Mouse (Mus musculus) neural tube, embryonic 11.5 days (tissue): ENCODE results near the gene Gdi2. TPM values are rescaled to one million over a fixed set of nuclear protein-coding genes. Genes with fewer than 3 reads are reported as not detected.
A peak's percentile ranks its signal among the peaks of the same experiment; 100 is the strongest.

Experiments used
- ATAC-seq: fragments of 200-750 bp; cut with Nextera tagmentation; 2 replicates; pipeline ENCODE4 v1.8.0; 2017; ENCODE audit warnings: moderate number of reproducible peaks, mild to moderate bottlenecking, moderate TSS enrichment, moderate library complexity; ENCODE audit not compliant: insufficient read depth, low FRiP score, low TSS enrichment
- DNase-seq: peaks from one replicate; pipeline ENCODE4 v3.0.0-alpha.2; 2015; ENCODE audit warnings: low spot score
- H3K27ac ChIP-seq: fragments of 300-500 bp; sonication (generic); 2 replicates; pipeline ENCODE4 v1.5.1; 2014; ENCODE audit warnings: low read depth, mild to moderate bottlenecking, low read length
- H3K27me3 ChIP-seq: fragments of 300-500 bp; sonication (generic); 2 replicates; pipeline ENCODE4 v1.6.1; 2014; ENCODE audit warnings: mild to moderate bottlenecking, low read length, mixed read lengths; ENCODE audit not compliant: control insufficient read depth, insufficient read depth
- H3K36me3 ChIP-seq: fragments of 300-500 bp; sonication (generic); 2 replicates; pipeline ENCODE4 v1.6.1; 2014; ENCODE audit warnings: mild to moderate bottlenecking, low read length, moderate library complexity, mixed read lengths; ENCODE audit not compliant: control insufficient read depth, insufficient read depth
- H3K4me1 ChIP-seq: fragments of 300-500 bp; sonication (generic); 2 replicates; pipeline ENCODE4 v1.6.1; 2014; ENCODE audit warnings: low read length, mixed read lengths; ENCODE audit not compliant: control insufficient read depth, insufficient read depth
- H3K4me2 ChIP-seq: fragments of 300-500 bp; sonication (generic); 2 replicates; pipeline ENCODE4 v1.6.1; 2014; ENCODE audit warnings: low read depth, mild to moderate bottlenecking, moderate library complexity
- H3K4me3 ChIP-seq: fragments of 300-500 bp; sonication (generic); 2 replicates; pipeline ENCODE4 v1.5.1; 2014; ENCODE audit warnings: low read depth, low read length
- H3K9ac ChIP-seq: fragments of 300-500 bp; sonication (generic); 2 replicates; pipeline ENCODE4 v1.6.1; 2014; ENCODE audit warnings: mild to moderate bottlenecking, low read length
- H3K9me3 ChIP-seq: fragments of 300-500 bp; sonication (generic); 2 replicates; pipeline ENCODE4 v1.6.1; 2016; ENCODE audit warnings: low read length; ENCODE audit not compliant: control insufficient read depth
- whole genome bisulfite sequencing: fragments of 180-500 bp; shearing (Covaris S2); extraction: QIAGEN DNeasy Blood & Tissue Kit; methylation state at CpG from one replicate; pipeline ENCODE4 v1.1.7; 2014; 5-methylcytosine and 5-hydroxymethylcytosine counted together
- polyA plus RNA-seq: library from polyadenylated mRNA; unstranded; fragments of >200 nt; fragmentation: Nextera tagmentation; extraction: Ambion mirVana; gene quantifications from 2 replicates; pipeline ENCODE4 v1.2.1, GENCODE M21; 2014

Gene Gdi2
- polyA plus RNA-seq, 1 experiment from 2014 or later = 494 TPM

DNA sequence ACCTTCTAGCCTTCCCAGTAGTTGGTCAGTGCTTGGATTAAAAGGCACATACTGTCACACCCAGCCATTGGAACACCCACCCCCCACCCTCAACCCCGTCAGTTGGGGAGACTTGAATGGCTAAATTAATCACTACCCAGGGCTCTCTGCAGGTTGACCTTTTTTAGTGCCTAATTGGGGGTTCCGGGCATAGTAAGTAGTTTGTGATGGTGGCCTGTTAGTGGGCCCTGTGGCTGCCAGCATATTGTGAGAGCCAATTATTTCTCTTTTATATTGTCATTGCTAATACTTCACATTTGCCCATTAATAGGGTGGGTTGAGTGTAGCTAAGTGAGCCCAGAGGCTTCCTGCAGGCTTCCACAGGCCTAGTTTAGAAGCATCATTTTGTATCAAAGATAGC, 2.3 kb downstream of the Gdi2 start:
- H3K27ac ChIP-seq = no peak overlapping the region
- ATAC-seq (no peak), DNase-seq (no peak)
- H3K4me1 ChIP-seq = peaks cover 9% of the 10 kb centered on the region
- no peaks in the 10 kb centered on the region for H3K27me3 ChIP-seq
- H3K4me2 ChIP-seq = peak overlapping the region; percentile 74
- peak overlapping the region; percentile 7; the same call in 1 of the 2 replicates for H3K4me3 ChIP-seq
- H3K36me3 ChIP-seq = no peaks in the 10 kb centered on the region
- 19% methylated on average over 2 of the region's 2 CpGs for WGBS
- H3K9ac ChIP-seq = no peak overlapping the region
- H3K9me3 ChIP-seq = no peaks in the 10 kb centered on the region

- ATAC-seq (no peak), DNase-seq (no peak)
- no peak overlapping the region for H3K27ac ChIP-seq
- no peaks in the 10 kb centered on the region for H3K36me3 ChIP-seq
- no peak overlapping the region for H3K4me3 ChIP-seq
- H3K9ac ChIP-seq = no peak overlapping the region
- no peaks in the 10 kb centered on the region for H3K27me3 ChIP-seq
- H3K4me2 ChIP-seq = no peak overlapping the region
- no peaks in the 10 kb centered on the region for H3K9me3 ChIP-seq
- 89% methylated on average over 2 of the region's 2 CpGs for WGBS
- peaks cover 9% of the 10 kb centered on the region for H3K4me1 ChIP-seq
These were observed 3.4 kb downstream of the Gdi2 start for GRCm38 (mm10) chr13:3541159-3541782.

GRCm38 (mm10) chr13:3544077-3544874, 6.4 kb downstream of the Gdi2 start:
- no peaks in the 10 kb centered on the region for H3K27me3 ChIP-seq
- H3K9ac ChIP-seq = no peak overlapping the region
- no peak overlapping the region for H3K4me3 ChIP-seq
- ATAC-seq (no peak), DNase-seq (no peak)
- H3K4me2 ChIP-seq = no peak overlapping the region
- no peaks in the 10 kb centered on the region for H3K36me3 ChIP-seq
- H3K9me3 ChIP-seq = no peaks in the 10 kb centered on the region
- H3K27ac ChIP-seq = no peak overlapping the region
- 95% methylated on average over 4 of the region's 4 CpGs for WGBS
- peaks cover 9% of the 10 kb centered on the region for H3K4me1 ChIP-seq

DNA sequence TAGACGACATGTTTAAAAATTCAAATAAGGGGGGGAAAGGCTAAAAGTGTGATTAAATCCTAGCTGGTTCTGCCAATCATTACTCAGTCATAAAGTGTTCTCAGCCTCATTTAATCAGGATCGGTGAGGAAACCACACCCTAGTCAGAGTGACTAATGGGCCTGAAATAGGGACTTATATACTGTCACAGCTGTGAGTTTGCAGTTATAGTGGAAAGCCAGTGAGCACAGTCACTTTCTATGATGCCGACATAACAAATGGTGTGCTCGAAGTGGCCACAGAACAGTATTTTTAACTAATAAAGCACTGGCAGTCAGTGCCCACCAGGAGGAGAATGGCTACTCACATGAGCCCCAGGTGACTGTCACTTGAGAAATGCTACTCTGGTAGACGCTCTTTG, 7.1 kb downstream of the Gdi2 start:
- no peaks in the 10 kb centered on the region for H3K9me3 ChIP-seq
- 86% methylated on average over 5 of the region's 5 CpGs for WGBS
- H3K4me3 ChIP-seq = no peak overlapping the region
- peaks cover 6% of the 10 kb centered on the region for H3K4me1 ChIP-seq
- no peak overlapping the region for H3K4me2 ChIP-seq
- H3K27me3 ChIP-seq = no peaks in the 10 kb centered on the region
- no peak for ATAC-seq
- DNase-seq = no peak
- no peak overlapping the region for H3K9ac ChIP-seq
- no peaks in the 10 kb centered on the region for H3K36me3 ChIP-seq
- H3K27ac ChIP-seq = no peak overlapping the region

DNA sequence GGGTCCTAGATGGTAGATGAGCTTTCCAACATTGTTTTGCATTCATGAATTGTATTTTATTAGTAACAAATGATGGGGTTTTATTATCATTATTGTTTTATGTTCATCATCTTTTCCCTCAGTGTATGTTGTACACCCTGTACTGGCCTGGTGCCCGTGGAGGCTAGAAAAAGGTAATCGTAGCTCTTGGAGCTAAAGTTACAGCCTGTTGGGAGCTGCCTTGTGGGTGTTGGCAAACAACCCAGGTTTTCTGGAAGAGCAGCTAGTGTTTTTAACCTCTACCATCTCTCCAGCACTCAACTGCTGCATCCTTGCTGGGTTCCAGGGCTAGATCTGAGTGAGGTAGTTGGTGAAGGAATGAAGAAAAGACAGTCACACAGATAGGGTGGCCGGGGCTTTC, 9.5 kb downstream of the Gdi2 start:
- Histone ChIP-seq H3K4me3 (no peak overlapping the region), H3K4me2 (no peak overlapping the region), H3K9ac (no peak overlapping the region), H3K27ac (no peak overlapping the region), H3K4me1 (no peaks in the 10 kb centered on the region), H3K36me3 (no peaks in the 10 kb centered on the region), H3K27me3 (no peaks in the 10 kb centered on the region), H3K9me3 (no peaks in the 10 kb centered on the region)
- 94% methylated on average over 3 of the region's 3 CpGs for WGBS
- no peak for DNase-seq
- ATAC-seq = no peak

GRCm38 (mm10) chr13:3547856-3548255, 10.0 kb downstream of the Gdi2 start:
- H3K27me3 ChIP-seq = no peaks in the 10 kb centered on the region
- H3K9ac ChIP-seq = no peak overlapping the region
- no peak overlapping the region for H3K4me3 ChIP-seq
- DNase-seq (no peak), ATAC-seq (no peak)
- 88% methylated on average over 6 of the region's 6 CpGs for WGBS
- no peaks in the 10 kb centered on the region; the same call in 1 of the 2 replicates for H3K36me3 ChIP-seq
- H3K4me1 ChIP-seq = no peaks in the 10 kb centered on the region
- no peak overlapping the region for H3K27ac ChIP-seq
- H3K9me3 ChIP-seq = no peaks in the 10 kb centered on the region
- H3K4me2 ChIP-seq = no peak overlapping the region

DNA sequence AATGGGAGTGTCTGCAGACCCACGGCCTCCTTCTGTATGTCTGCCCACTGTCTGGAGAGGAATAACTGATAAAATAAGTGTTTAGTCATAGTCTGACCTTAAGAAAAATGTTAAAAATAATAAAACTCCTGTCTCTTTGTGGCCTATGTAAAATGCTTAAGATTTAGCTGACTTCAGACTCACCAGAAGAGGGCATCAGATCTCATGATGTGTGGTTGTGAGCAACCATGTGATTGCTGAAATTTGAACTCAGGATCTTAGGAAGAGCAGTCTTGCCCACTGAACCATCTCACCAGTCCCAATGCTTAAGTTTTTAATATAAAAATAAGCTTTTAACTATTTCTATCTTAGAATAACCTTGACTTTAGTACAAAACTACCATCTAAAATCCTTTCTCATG, 25.3 kb downstream of the Gdi2 start:
- Histone ChIP-seq H3K4me1 (no peaks in the 10 kb centered on the region), H3K9ac (no peak overlapping the region), H3K9me3 (no peaks in the 10 kb centered on the region), H3K4me3 (no peak overlapping the region), H3K27me3 (no peaks in the 10 kb centered on the region), H3K4me2 (no peak overlapping the region), H3K27ac (no peak overlapping the region), H3K36me3 (0 out of 2 replicates have a peak, but pooled peaks cover 2% of the 10 kb centered on the region)
- DNase-seq (no peak), ATAC-seq (no peak)
- 88% methylated on average over 1 of the region's 1 CpGs for whole genome bisulfite sequencing

DNA sequence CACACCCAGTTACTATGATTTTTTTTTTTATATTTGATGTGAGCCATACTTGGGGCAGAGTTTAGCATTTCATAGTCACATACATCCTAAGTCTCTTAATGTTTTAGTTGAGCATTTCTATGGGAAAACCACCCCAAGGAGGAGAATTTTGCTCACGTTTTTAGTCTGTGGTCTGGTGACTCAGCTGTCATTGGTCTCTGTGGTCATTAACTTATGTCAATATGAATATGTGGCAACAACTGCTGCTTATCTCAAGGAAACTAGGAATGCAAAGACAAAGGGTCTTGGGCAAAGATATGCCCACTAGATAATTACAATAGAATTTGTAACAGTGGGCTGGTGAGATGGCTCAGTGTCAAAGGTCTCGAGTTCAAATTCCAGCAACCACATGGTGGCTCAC, 26.1 kb downstream of the Gdi2 start:
- Histone ChIP-seq H3K27ac (no peak overlapping the region), H3K36me3 (0 out of 2 replicates have a peak, but pooled peaks cover 2% of the 10 kb centered on the region), H3K9ac (no peak overlapping the region), H3K4me2 (no peak overlapping the region), H3K27me3 (no peaks in the 10 kb centered on the region), H3K9me3 (no peaks in the 10 kb centered on the region), H3K4me1 (no peaks in the 10 kb centered on the region), H3K4me3 (no peak overlapping the region)
- ATAC-seq (no peak), DNase-seq (no peak)
- WGBS = 86% methylated on average over 2 of the region's 2 CpGs

DNA sequence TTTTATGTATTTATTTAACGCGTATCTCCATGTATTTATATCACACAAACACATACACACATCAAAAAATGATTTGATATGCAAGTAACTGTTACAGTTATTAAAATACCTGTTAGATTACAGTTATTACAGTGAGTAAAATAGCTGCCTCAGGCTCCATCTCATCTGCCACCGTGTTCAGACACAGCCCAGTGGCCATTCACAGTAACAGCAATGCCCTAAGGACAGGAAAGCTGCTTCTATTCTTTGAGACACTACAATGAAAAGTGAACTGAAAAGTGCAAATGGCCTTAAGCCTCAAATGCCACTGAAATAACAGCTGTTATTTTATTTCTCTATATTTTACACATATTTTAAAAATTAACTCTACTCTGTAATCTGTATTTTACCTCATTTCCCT, 52.9 kb downstream of the Gdi2 start:
- WGBS = 89% methylated on average over 3 of the region's 3 CpGs
- H3K36me3 ChIP-seq = peaks cover 7% of the 10 kb centered on the region
- no peak for DNase-seq
- H3K27me3 ChIP-seq = no peaks in the 10 kb centered on the region
- no peak overlapping the region for H3K4me2 ChIP-seq
- H3K4me3 ChIP-seq = no peak overlapping the region
- no peak overlapping the region for H3K9ac ChIP-seq
- H3K27ac ChIP-seq = no peak overlapping the region
- no peaks in the 10 kb centered on the region for H3K4me1 ChIP-seq
- ATAC-seq = no peak
- no peaks in the 10 kb centered on the region for H3K9me3 ChIP-seq
